Mouse (Mus musculus) MN1 (cell line): ENCODE measurements around the gene Zmynd12.

ENCODE experiments used
- DNase-seq: peaks from one replicate; pipeline ENCODE4 v3.0.0-alpha.2; 2016; ENCODE audit warnings: low spot score

Gene Zmynd12

GRCm38 (mm10) chr4:119422294-119422964 is at the start of gene Zmynd12, which contains the start of gene Ppcs:
TSS of gene Zmynd12 (plus strand) at chr4:119422814.
TSS of gene Ppcs (minus strand) at chr4:119422420.
- DNase-seq = peak; percentile 86

DNA sequence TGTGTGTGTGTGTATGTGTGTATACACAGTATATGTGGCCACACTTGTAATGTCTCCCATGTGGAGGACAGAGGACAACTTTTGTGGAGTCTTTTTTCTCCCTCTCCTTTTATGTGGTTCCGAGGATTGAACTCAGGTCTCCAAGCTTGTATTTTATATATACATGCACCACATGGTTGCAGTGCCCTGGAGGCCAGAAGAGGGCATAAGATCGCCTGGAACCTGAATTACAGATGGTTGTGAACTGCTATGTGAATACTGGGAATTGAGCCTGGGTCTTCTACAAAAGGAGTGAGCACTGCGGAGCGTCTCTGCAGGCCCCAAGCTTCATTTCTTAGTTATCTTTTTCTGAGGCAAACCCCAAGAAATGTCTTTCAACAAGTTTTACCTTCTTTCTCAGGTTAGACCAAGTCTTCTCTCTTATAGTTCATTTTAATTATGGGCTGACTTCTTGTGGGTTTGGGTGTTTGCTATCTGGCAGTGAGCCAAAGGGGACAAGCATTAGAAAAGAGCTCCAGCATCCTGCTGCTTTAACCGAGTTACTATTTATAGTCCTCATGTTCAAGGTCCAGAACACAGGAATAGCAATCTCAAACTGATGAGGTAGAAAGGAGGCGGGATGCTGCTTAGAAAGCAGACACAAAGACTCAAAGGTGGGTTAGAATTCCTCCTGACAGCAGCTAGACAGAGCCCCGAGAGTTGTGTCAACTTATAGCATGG is 41.0 kb upstream of the Zmynd12 start:
- DNase-seq = no peak

GRCm38 (mm10) chr4:119389184-119389583 is 33.4 kb upstream of the Zmynd12 start:
- DNase-seq = no peak

DNA sequence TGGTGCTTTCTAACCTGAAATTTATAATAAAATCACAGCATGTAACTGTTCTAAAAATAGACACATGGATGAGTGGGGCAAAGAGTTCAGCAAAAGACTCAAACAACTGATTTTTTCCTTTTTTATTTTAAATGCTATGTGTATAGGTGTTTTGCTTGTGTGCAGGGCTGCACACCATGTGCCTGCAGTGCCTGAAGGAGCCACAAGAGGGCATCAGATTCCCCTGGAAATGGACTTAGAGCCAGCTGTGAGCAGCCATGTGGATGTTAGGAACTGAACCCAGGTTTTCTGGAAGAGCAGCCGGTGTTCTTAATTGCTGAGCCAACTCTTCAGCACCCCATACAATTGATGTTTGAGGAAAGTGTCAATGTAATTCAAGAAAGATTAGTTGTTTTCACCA is 32.2 kb upstream of the Zmynd12 start:
- DNase-seq = no peak

DNA sequence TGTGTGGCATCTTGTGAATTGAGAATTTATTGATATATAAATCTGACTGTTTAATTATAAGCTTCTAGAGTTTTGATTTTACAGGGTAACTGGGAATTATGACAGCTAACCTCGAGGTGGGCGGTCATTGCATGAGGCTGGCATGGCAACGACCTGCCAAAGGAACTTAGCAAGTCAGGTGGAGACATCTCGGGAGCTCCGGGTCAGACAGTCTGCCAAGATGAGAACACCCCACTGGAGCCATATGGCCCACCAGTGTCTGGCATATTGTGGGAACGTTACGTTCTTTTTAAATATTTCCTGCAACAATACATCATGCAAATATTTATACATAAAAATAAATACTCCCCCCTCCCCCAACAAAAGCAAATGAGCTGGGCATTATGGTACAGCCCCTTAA is 23.9 kb upstream of the Zmynd12 start:
- no peak for DNase-seq

DNA sequence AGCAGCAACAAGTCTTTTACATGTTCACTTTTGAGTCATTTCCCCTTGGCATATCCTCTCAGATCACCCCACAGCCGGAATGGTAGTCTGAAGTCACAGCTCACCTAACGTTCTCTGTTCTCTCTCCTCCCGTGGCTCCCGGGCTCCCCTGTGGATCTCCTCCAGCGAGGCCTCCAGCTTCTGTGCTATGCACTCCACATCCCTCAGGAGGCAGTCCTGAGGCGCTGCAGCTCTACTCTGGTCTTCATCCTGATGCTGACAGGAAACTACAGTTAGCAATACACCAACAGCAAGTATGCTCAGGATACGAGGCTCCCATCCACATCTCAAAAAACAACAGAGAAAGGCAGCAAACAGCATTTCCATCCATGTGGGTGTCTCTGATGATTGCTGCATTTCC is 21.7 kb upstream of the Zmynd12 start:
- DNase-seq = no peak

- no peak for DNase-seq
These were observed 19.2 kb upstream of the Zmynd12 start for GRCm38 (mm10) chr4:119403431-119403830.

DNA sequence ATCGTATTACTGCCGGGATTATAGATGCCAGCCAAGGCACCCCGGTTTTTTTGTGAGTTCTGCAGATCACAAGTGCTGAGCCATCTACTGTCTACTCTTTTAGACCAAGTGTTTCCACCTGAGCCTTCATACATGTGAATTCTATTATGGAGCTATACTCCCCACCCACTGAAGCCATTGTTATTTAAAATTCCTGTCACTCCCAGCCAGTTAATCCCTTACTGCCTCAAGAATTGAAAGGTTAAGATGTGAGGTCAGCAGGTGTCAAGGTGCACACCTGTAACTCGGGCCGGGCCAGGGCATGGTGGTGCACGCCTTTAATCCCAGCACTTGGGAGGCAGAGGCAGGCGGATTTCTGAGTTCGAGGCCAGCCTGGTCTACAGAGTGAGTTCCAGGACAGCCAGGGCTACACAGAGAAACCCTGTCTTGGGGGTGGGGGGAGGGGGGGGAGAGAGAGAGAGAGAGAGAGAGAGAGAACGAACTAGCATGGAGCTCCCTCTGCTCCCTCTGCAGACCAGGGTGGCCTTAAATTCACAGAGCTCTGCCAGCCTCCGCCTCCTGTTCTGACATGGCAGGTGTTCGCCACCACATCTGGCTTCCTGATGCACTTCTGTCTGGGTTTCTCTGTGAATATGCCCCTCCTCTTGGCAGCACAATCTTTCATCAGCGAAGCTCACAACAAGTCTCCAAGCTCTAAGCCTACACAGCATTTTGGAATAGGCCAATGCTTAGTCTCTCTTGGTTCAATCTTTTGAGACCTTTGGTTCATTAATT is 10.6 kb upstream of the Zmynd12 start:
- DNase-seq = no peak

DNA sequence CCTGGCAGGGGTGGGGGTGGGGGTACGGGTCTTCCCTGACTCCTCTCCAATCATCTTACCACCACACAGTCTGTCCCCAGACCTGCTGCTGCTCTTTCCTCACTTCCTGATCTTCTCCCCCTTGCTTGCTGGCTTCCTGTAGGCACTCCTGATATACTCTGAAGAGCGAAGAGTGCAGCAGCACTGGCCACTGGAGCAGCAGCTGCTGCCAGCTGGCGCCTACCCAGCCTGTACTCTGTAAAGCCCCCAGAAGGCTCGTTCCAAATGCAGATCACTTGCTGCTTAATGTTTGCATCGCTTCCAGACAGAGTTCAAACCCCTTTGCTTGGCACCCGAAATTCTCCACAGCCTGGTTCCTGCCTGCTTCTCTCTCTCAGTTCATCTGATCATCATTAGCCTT is 9.8 kb upstream of the Zmynd12 start:
- peak; percentile 31 for DNase-seq

DNA sequence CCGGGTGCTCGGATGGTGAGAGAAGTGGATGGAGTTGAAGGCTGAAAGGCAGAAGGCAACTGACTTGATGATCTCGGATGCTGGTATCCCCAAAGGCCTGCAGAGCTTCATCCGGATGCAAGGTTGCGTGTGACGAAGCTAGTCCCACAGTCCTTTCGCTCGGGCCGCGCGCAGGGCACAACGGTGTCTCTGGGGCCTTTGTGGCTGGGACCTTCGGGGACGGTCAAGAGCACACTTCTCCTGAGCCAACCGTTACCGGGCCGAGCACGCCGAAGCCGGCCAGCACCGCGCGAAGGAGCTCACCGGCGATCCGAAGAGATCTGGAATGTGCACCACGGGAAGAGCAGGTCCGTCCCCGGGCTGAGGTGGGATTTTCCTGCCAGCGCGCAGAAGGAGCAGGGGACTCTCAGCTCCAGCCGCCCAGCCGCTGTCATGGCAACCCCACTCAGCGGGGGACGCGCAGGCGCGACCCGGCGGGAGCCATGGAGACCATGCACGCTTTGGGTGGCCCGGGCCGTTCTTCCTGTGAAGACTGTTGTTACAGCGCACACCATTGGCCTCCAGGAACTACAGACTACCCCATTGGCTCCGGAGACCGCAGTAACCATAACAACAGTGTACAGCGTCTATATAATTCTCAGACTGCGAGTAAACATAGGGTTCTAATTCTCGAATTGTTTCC is 7.4 kb upstream of the Zmynd12 start, which contains the start of gene Ccdc30:
TSS of gene Ccdc30 (minus strand) at position 450 of the 682 bp plus-strand sequence.
- peak; percentile 84 for DNase-seq

GRCm38 (mm10) chr4:119417270-119417669 is 5.3 kb upstream of the Zmynd12 start:
- no peak for DNase-seq

GRCm38 (mm10) chr4:119417894-119418293 is 4.7 kb upstream of the Zmynd12 start:
- no peak for DNase-seq

GRCm38 (mm10) chr4:119421191-119421590 is 1.4 kb upstream of the Zmynd12 start:
- DNase-seq = no peak

DNA sequence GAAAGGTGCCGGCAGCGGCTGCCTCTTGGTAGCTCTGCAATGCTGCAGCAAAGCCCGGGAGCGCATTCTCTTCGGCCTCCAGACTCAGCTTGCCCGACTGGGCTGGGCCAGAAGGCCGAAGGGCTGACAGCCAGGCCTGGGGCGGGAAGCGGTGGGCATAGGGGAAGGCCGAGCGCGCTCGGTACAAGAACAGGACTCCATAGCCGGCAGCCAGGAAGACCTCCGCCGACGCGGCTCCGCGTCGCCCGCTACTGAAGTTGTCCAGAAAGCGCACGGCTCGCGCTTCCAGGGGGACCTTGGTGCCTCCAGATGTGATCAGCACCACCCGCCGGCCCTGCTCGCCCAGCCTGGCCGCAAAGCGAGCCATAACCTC is 707 bp upstream of the Zmynd12 start:
- DNase-seq = no peak

- no peak for DNase-seq
These were observed 2.5 kb downstream of the Zmynd12 start for GRCm38 (mm10) chr4:119425077-119425476.

GRCm38 (mm10) chr4:119425601-119426000 is 3.0 kb downstream of the Zmynd12 start:
- DNase-seq = no peak

- DNase-seq = peak; percentile 39
These were observed 5.1 kb downstream of the Zmynd12 start for GRCm38 (mm10) chr4:119427680-119428079.

DNA sequence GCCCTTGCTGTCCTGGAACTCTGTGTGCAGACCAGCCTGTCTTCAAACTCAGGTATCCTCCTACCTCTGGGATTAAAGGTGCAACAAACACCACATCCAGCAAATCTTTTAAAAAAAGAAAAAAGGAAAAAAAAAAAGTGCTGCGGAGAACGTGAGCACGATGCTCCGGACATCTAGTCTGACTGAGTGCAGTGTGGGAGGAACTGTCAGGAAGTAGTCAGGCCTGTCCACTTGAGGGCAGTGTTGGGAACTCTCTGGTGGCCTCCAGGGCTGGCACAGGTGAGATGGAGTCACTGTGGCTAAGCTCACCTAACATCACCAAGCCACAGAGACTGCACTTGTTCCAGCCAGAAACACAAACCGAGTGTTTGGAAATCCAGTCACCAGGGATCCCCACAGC is 8.1 kb downstream of the Zmynd12 start:
- no peak for DNase-seq

DNA sequence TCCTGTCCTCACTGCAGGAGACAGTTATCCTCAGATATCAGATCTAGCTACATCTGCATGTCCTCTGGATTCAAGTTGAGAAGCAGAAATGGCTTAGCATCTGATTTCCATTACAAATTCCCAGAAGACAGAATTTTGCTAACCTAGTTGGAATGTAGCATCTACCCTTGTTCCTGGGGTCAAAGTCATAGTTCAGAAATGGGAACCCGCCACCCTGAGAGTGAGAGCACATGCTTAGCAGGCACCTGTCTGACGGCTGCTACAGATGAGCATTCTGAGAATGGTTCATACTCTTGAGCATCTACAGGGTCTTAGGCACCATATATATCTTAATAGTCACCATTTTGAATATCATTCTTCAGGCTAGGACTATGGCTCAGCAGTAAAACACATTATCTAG is 15.3 kb downstream of the Zmynd12 start:
- DNase-seq = no peak

DNA sequence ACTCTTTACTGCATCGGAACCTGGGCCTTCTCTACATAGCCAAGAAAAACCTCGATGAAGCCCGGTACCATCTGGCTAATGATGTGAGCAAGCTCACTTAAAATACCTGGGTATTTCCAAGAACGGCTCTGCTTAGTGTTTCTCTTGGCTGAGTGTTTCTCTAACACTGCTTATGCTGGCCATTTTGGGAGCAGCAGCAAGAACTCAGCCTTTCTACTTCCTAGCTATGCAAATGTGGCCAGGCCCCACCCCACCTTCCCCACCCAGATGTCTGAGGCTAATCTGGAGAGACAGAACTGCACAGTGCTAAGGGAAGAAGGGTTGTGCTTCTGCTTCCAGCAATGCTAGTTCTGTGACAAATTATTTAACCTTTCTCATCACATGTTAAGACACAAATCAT is 19.2 kb downstream of the Zmynd12 start:
- no peak for DNase-seq

- DNase-seq = no peak
These were observed 19.9 kb downstream of the Zmynd12 start for GRCm38 (mm10) chr4:119442539-119442938.

DNA sequence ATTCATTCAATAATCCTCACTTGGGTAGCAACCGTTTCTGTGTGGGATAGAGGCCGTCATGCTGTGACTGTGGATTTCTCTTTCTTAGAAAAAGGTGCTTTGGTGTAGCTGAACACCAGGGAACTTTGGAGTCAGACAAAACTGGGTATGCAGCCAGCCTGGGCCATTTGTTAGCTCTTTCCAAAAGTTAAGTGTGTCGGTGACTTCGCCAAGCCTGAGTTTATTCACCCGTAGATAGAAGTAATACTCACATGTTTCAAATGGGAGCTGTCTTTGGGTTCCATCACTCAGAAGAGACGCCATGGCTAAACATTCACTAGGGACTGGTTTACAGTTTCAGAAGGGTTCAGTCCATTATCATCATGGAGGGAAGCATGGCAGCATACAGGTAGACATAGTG is 24.6 kb downstream of the Zmynd12 start:
- DNase-seq = no peak
